In the genomic region with DNA sequence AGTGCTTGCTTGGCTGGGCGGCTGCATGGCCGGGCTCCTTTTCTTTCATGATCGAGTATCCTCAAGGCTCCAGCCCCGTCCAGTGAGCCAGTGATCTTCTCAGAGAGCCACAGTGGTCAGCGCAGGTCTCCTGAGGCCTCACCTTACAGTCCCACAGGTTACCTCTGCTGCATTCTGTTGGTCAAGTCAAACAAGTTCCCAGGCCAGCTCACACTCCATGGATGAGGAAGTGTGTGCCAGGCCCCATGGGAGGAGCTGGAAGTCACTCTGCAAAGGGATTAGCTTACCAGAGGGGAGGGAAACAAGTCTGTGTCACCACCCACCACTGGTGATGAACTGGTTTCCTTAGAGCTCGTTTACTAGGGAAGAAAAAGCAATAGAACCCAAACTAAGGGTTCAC, we compare ENCODE assay signal across 26 mouse cellular contexts. TPM values are rescaled to one million over a fixed set of nuclear protein-coding genes. Genes with fewer than 3 reads are reported as not detected.
DNase-seq lines count a peak whose midpoint lies in the region; ATAC-seq and TF ChIP-seq lines count a peak whose summit lies in the region.
"Had no signal": no experiment of that assay in that cellular context is flagged by ENCODE, and none has a peak within 500 bp of the region (broad histone marks: within the 10 kb centered on the region; RNA-seq: fewer than 3 reads in every experiment).

No protein-coding gene starts in this region.

- ATAC-seq in embryonic facial prominence, embryonic 14.5 days (ENCODE audit: low read depth), result peak; percentile 30; the same call in 1 of the 2 replicates
- no peak for ATAC-seq in kidney, postnatal 0 days (replicated peaks; ENCODE audit: low FRiP score, low read depth)
- peak; percentile 90 for ATAC-seq in stomach, postnatal 0 days (ENCODE audit: low FRiP score, low TSS enrichment)
- ATAC-seq in CD4-positive, CD25-positive, alpha-beta regulatory T cell, adult 4 months, result no peak
- no peak for ATAC-seq in forebrain, embryonic 15.5 days (replicated peaks)
- ATAC-seq: forebrain, embryonic 14.5 days; hindbrain, embryonic 16.5 days had no signal

- peaks cover 6% of the 10 kb centered on the region; the same call in 1 of the 2 replicates for H3K9me3 ChIP-seq in embryonic facial prominence, embryonic 14.5 days (ENCODE audit: control insufficient read depth, low read length)
- H3K9me3 ChIP-seq in embryonic facial prominence, embryonic 10.5 days, result no peaks in the 10 kb centered on the region
- H3K9me3 ChIP-seq in kidney, postnatal 0 days (replicated peaks; ENCODE audit: low read length), result no peaks in the 10 kb centered on the region
- no peaks in the 10 kb centered on the region for H3K9me3 ChIP-seq in stomach, postnatal 0 days (ENCODE audit: control insufficient read depth, low read length)
- H3K9me3 ChIP-seq in forebrain, embryonic 15.5 days, result no peaks in the 10 kb centered on the region
- H3K9me3 ChIP-seq: embryonic facial prominence, embryonic 15.5 days; heart, embryonic 12.5 days; heart, embryonic 15.5 days; hindbrain, embryonic 10.5 days; hindbrain, embryonic 13.5 days had no signal

- H3K4me1 ChIP-seq in embryonic facial prominence, embryonic 14.5 days (ENCODE audit: control insufficient read depth, insufficient read depth, low read length), result no peaks in the 10 kb centered on the region
- H3K4me1 ChIP-seq in embryonic facial prominence, embryonic 10.5 days, result peaks cover 15% of the 10 kb centered on the region
- H3K4me1 ChIP-seq in kidney, postnatal 0 days (replicated peaks; ENCODE audit: insufficient read depth, low read length), result no peaks in the 10 kb centered on the region; the same call in 1 of the 2 replicates
- H3K4me1 ChIP-seq in stomach, postnatal 0 days (replicated peaks; ENCODE audit: control insufficient read depth, insufficient read depth), result no peaks in the 10 kb centered on the region
- no peaks in the 10 kb centered on the region for H3K4me1 ChIP-seq in forebrain, embryonic 15.5 days
- H3K4me1 ChIP-seq: embryonic facial prominence, embryonic 15.5 days; hindbrain, embryonic 13.5 days had no signal

- H3K36me3 ChIP-seq in embryonic facial prominence, embryonic 14.5 days (ENCODE audit: control insufficient read depth, insufficient read depth, low read length), result no peaks in the 10 kb centered on the region
- peaks cover 5% of the 10 kb centered on the region for H3K36me3 ChIP-seq in embryonic facial prominence, embryonic 10.5 days (replicated peaks)
- 0 out of 2 replicates have a peak, but pooled peaks cover 3% of the 10 kb centered on the region for H3K36me3 ChIP-seq in kidney, postnatal 0 days (ENCODE audit: insufficient read depth, low read length)
- no peaks in the 10 kb centered on the region for H3K36me3 ChIP-seq in stomach, postnatal 0 days (ENCODE audit: control insufficient read depth, insufficient read depth, low read length)
- no peaks in the 10 kb centered on the region for H3K36me3 ChIP-seq in forebrain, embryonic 15.5 days
- H3K36me3 ChIP-seq: embryonic facial prominence, embryonic 15.5 days; heart, embryonic 15.5 days; hindbrain, embryonic 10.5 days; hindbrain, embryonic 13.5 days had no signal

- no peak overlapping the region for H3K9ac ChIP-seq in embryonic facial prominence, embryonic 14.5 days (ENCODE audit: low read depth, low read length)
- no peak overlapping the region for H3K9ac ChIP-seq in kidney, postnatal 0 days (ENCODE audit: low read depth, low read length)
- no peak overlapping the region for H3K9ac ChIP-seq in stomach, postnatal 0 days (ENCODE audit: low read length)
- no peak overlapping the region for H3K9ac ChIP-seq in forebrain, embryonic 15.5 days (replicated peaks)
- H3K9ac ChIP-seq: embryonic facial prominence, embryonic 15.5 days; heart, embryonic 12.5 days; heart, embryonic 15.5 days; hindbrain, embryonic 13.5 days had no signal

- H3K4me2 ChIP-seq in embryonic facial prominence, embryonic 14.5 days (ENCODE audit: low read depth, low read length), result no peak overlapping the region
- H3K4me2 ChIP-seq in kidney, postnatal 0 days (ENCODE audit: low read length), result no peak overlapping the region
- H3K4me2 ChIP-seq in stomach, postnatal 0 days (replicated peaks; ENCODE audit: low read depth), result no peak overlapping the region
- H3K4me2 ChIP-seq in forebrain, embryonic 15.5 days (replicated peaks), result no peak overlapping the region
- H3K4me2 ChIP-seq: embryonic facial prominence, embryonic 15.5 days; heart, embryonic 12.5 days; heart, embryonic 15.5 days; hindbrain, embryonic 13.5 days had no signal

- no peak overlapping the region for H3K4me3 ChIP-seq in embryonic facial prominence, embryonic 14.5 days (ENCODE audit: low read depth, low read length)
- no peak overlapping the region for H3K4me3 ChIP-seq in embryonic facial prominence, embryonic 10.5 days
- no peak overlapping the region for H3K4me3 ChIP-seq in kidney, postnatal 0 days (replicated peaks; ENCODE audit: low read depth, low read length)
- no peak overlapping the region for H3K4me3 ChIP-seq in stomach, postnatal 0 days (ENCODE audit: low read depth, low read length)
- no peak overlapping the region for H3K4me3 ChIP-seq in forebrain, embryonic 15.5 days
- H3K4me3 ChIP-seq: embryonic facial prominence, embryonic 15.5 days; heart, embryonic 12.5 days; heart, embryonic 15.5 days; hindbrain, embryonic 10.5 days; hindbrain, embryonic 13.5 days had no signal

- no peaks in the 10 kb centered on the region for H3K27me3 ChIP-seq in embryonic facial prominence, embryonic 14.5 days (replicated peaks; ENCODE audit: control insufficient read depth, insufficient read depth, low read length)
- H3K27me3 ChIP-seq in embryonic facial prominence, embryonic 10.5 days (replicated peaks; ENCODE audit: low read depth, poor library complexity, severe bottlenecking), result no peaks in the 10 kb centered on the region
- H3K27me3 ChIP-seq in kidney, postnatal 0 days (ENCODE audit: insufficient read depth, low read length), result no peaks in the 10 kb centered on the region
- no peaks in the 10 kb centered on the region for H3K27me3 ChIP-seq in stomach, postnatal 0 days (ENCODE audit: control insufficient read depth, insufficient read depth, low read length)
- H3K27me3 ChIP-seq in forebrain, embryonic 15.5 days, result no peaks in the 10 kb centered on the region
- H3K27me3 ChIP-seq: CH12.LX; embryonic facial prominence, embryonic 15.5 days; heart, embryonic 12.5 days; heart, embryonic 15.5 days; hindbrain, embryonic 13.5 days had no signal

- peak; percentile 38 for DNase-seq in embryonic facial prominence, embryonic 14.5 days (ENCODE audit: low spot score)
- DNase-seq in embryonic facial prominence, embryonic 10.5 days (ENCODE audit: low spot score), result no peak
- DNase-seq in kidney, postnatal 0 days (ENCODE audit: low spot score), result no peak
- no peak for DNase-seq in kidney, postnatal 4 days
- peak; percentile 19 for DNase-seq in ZHBTc4 (ENCODE audit: low read depth, low spot score)
- peak; percentile 60 for DNase-seq in stomach, postnatal 0 days (ENCODE audit: low spot score)
- DNase-seq: adrenal gland, postnatal 10 days; adrenal gland, postnatal 36 days; cerebellum, adult 18-20 months; cerebellum, adult 9-10 months; cerebellum, postnatal 14 days; gastrocnemius, postnatal 14 days; heart, adult 11 months; heart, postnatal 10 days; heart, postnatal 36 days; kidney, adult 11 months had no signal

- no peak overlapping the region for H3K27ac ChIP-seq in embryonic facial prominence, embryonic 14.5 days (replicated peaks; ENCODE audit: low read depth, low read length)
- H3K27ac ChIP-seq in embryonic facial prominence, embryonic 10.5 days (replicated peaks), result no peak overlapping the region
- peak overlapping the region; percentile 54; the same call in 1 of the 2 replicates for H3K27ac ChIP-seq in kidney, postnatal 0 days
- peak overlapping the region; percentile 59 for H3K27ac ChIP-seq in stomach, postnatal 0 days (replicated peaks)
- H3K27ac ChIP-seq in forebrain, embryonic 15.5 days (replicated peaks), result no peak overlapping the region
- H3K27ac ChIP-seq: embryonic facial prominence, embryonic 15.5 days; heart, embryonic 15.5 days; hindbrain, embryonic 10.5 days; hindbrain, embryonic 13.5 days had no signal

- 81% methylated on average over 6 of the region's 6 CpGs for WGBS in embryonic facial prominence, embryonic 14.5 days
- WGBS in embryonic facial prominence, embryonic 10.5 days, result 85% methylated on average over 6 of the region's 6 CpGs
- WGBS in kidney, postnatal 0 days, result 76% methylated on average over 6 of the region's 6 CpGs
- 84% methylated on average over 6 of the region's 6 CpGs for WGBS in stomach, postnatal 0 days
- 81% methylated on average over 6 of the region's 6 CpGs for WGBS in forebrain, embryonic 15.5 days

- no peak for TF ChIP-seq EP300 in stomach, postnatal 0 days (optimal IDR thresholded peaks at IDR 0.05)

- TF ChIP-seq CTCF in kidney, postnatal 0 days (IDR thresholded peaks at IDR 0.05; ENCODE audit: low read depth), result no peak
- TF ChIP-seq CTCF in stomach, postnatal 0 days (IDR thresholded peaks at IDR 0.05; ENCODE audit: low read depth), result no peak

RNA-seq across cellular contexts. Expression of a gene that starts 28.3 kb away (rescaled TPM):
- 31.5 and 31.8 TPM in 2 replicates for polyA plus RNA-seq in embryonic facial prominence, embryonic 14.5 days (2014; fragmentation: Nextera tagmentation; extraction: Ambion mirVana)
- 30.0 and 31.0 TPM in 2 replicates for polyA plus RNA-seq in embryonic facial prominence, embryonic 10.5 days (2016; fragmentation: Nextera tagmentation; extraction: Ambion mirVana)
- polyA plus RNA-seq in kidney, postnatal 0 days (2015; fragmentation: Nextera tagmentation; extraction: Ambion mirVana), result 26.9 and 30.5 TPM in 2 replicates
- 17.3 and 18.6 TPM in 2 replicates for polyA plus RNA-seq in stomach, postnatal 0 days (2015; fragmentation: Nextera tagmentation; extraction: Ambion mirVana)
- not detected for polyA plus RNA-seq in CD4-positive, CD25-positive, alpha-beta regulatory T cell, adult 4 months (2017; shearing (Covaris generic))
- 15.2 and 16.1 TPM in 2 replicates for polyA plus RNA-seq in forebrain, embryonic 15.5 days (2015; fragmentation: Nextera tagmentation; extraction: Ambion mirVana)

Comparison
In these comparisons a context has a peak if more than half of its experiments do, and no peak if none do; other contexts are left out.
1. DNase-seq: peak in embryonic facial prominence, embryonic 14.5 days (single experiment), ZHBTc4 (single experiment) and stomach, postnatal 0 days (single experiment); none in embryonic facial prominence, embryonic 10.5 days (single experiment), kidney, postnatal 0 days (single experiment) and kidney, postnatal 4 days (0 of 2).
2. ATAC-seq: peak in embryonic facial prominence, embryonic 14.5 days (single experiment) and stomach, postnatal 0 days (single experiment); none in kidney, postnatal 0 days (single experiment), CD4-positive, CD25-positive, alpha-beta regulatory T cell, adult 4 months (single experiment) and forebrain, embryonic 15.5 days (single experiment).
3. H3K27ac ChIP-seq: peak in kidney, postnatal 0 days (single experiment) and stomach, postnatal 0 days (single experiment); none in embryonic facial prominence, embryonic 14.5 days (single experiment), embryonic facial prominence, embryonic 10.5 days (single experiment) and forebrain, embryonic 15.5 days (single experiment).
4. RNA of a gene that starts 28.3 kb away (polyA plus RNA-seq): 31.5 to 31.8 TPM in embryonic facial prominence, embryonic 14.5 days, 30.0 to 31.0 TPM in embryonic facial prominence, embryonic 10.5 days, 26.9 to 30.5 TPM in kidney, postnatal 0 days, 17.3 to 18.6 TPM in stomach, postnatal 0 days and 15.2 to 16.1 TPM in forebrain, embryonic 15.5 days; not detected in CD4-positive, CD25-positive, alpha-beta regulatory T cell, adult 4 months; every median in the first group is over 10 times any median in the second.